Mouse (Mus musculus) heart, embryonic 13.5 days (tissue): ENCODE data around the gene Cbln4. TPM values are rescaled to one million over a fixed set of nuclear protein-coding genes. Genes with fewer than 3 reads are reported as not detected.

ENCODE experiments used
- ATAC-seq: fragments of 200-750 bp; cut with Nextera tagmentation; 2 replicates; pipeline ENCODE4 v1.8.0; 2017; ENCODE audit warnings: moderate TSS enrichment; ENCODE audit not compliant: insufficient number of reproducible peaks, low FRiP score, low TSS enrichment; ENCODE audit errors: extremely low read depth
- H3K27ac ChIP-seq: fragments of 300-500 bp; sonication (generic); replicated peaks from 2 replicates; pipeline ENCODE4 v1.5.1; 2015; ENCODE audit warnings: moderate library complexity, mild to moderate bottlenecking, inconsistent platforms
- H3K27me3 ChIP-seq: fragments of 300-500 bp; sonication (generic); replicated peaks from 2 replicates; pipeline ENCODE4 v1.6.1; 2015; ENCODE audit warnings: mild to moderate bottlenecking, inconsistent platforms
- H3K36me3 ChIP-seq: fragments of 300-500 bp; sonication (generic); 2 replicates; pipeline ENCODE4 v1.6.1; 2015; ENCODE audit warnings: mild to moderate bottlenecking, inconsistent platforms
- H3K4me1 ChIP-seq: fragments of 300-500 bp; sonication (generic); 2 replicates; pipeline ENCODE4 v1.6.1; 2015; ENCODE audit warnings: inconsistent platforms
- H3K4me2 ChIP-seq: fragments of 300-500 bp; sonication (generic); 2 replicates; pipeline ENCODE4 v1.6.1; 2015; ENCODE audit warnings: inconsistent platforms, mild to moderate bottlenecking, moderate library complexity
- H3K4me3 ChIP-seq: fragments of 300-500 bp; sonication (generic); 2 replicates; pipeline ENCODE4 v1.5.1; 2015; ENCODE audit warnings: moderate library complexity, mild to moderate bottlenecking, inconsistent platforms
- H3K9ac ChIP-seq: fragments of 300-500 bp; sonication (generic); 2 replicates; pipeline ENCODE4 v1.6.1; 2015; ENCODE audit warnings: inconsistent platforms, mild to moderate bottlenecking, moderate library complexity
- H3K9me3 ChIP-seq: fragments of 300-500 bp; sonication (generic); 2 replicates; pipeline ENCODE4 v1.6.1; 2016; ENCODE audit warnings: inconsistent platforms
- WGBS: fragments of 180-500 bp; shearing (Covaris S2); methylation state at CpG from one replicate; pipeline ENCODE4 v1.1.7; 2015; ENCODE audit warnings: mixed read lengths; 5-methylcytosine and 5-hydroxymethylcytosine counted together
- polyA plus RNA-seq: library from polyadenylated mRNA; unstranded; fragments of >200 nt; fragmentation: Nextera tagmentation; extraction: Ambion mirVana; gene quantifications from 2 replicates; pipeline ENCODE4 v1.2.1, GENCODE M21; 2015

Cbln4 gene
- 0.05 and 0.07 TPM in 2 replicates for polyA plus RNA-seq

DNA sequence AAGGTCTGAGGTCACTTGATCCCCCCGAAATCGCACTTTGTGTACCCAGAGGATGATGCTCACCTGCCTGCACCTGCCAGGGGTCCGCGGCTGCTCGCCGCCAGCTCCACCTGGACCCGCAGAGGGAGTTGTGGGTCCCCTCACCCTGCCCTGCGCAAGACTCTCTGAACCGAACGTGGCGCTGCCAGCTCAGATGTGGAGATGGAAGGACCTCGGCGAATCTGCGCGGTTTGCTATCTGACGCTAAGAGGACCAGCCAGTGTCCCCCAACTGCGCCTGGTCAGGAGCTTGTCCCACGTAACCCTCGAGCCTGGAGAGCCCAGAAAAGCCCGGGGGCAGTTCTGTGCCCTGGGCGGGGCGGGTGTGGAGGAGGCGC is at the start of gene Cbln4:
Gene Cbln4 (minus strand): TSS at position 232 of the 376 bp plus-strand sequence.
- WGBS: 1% methylated on average over 23 of the region's 23 CpGs
- Histone ChIP-seq H3K4me1 (peaks cover 21% of the 10 kb centered on the region), H3K9ac (no peak within 1 kb of the TSS), H3K4me3 (peak within 1 kb of the TSS; percentile 45), H3K4me2 (peak within 1 kb of the TSS; percentile 73), H3K36me3 (no peaks in the 10 kb centered on the region), H3K9me3 (no peaks in the 10 kb centered on the region), H3K27ac (no peak within 1 kb of the TSS), H3K27me3 (peaks cover 67% of the 10 kb centered on the region)
- no peak for ATAC-seq

DNA sequence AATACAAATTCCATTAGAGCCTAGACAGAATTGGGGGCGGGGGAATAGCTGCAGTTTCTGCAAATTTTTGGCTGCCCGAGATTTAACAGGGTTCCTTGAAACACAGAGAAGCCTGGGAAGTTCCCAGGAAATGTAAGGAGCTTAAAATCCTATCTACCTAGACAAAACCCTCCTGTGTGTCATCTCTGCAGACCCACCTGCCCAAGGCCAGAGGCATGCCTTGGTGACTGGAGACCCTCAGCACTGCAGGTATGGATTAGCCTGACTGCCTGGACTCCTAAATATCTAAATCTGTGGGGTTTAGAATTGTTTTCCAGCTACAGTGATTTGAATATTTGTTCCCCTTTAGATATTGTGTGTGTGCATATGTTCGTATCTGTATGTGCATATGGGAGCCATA is 35.3 kb upstream of the Cbln4 start:
- no peaks in the 10 kb centered on the region for H3K36me3 ChIP-seq
- no peak overlapping the region for H3K9ac ChIP-seq
- H3K9me3 ChIP-seq: no peaks in the 10 kb centered on the region
- no peak overlapping the region for H3K27ac ChIP-seq
- H3K4me1 ChIP-seq: no peaks in the 10 kb centered on the region
- no peak overlapping the region for H3K4me2 ChIP-seq
- H3K27me3 ChIP-seq: no peaks in the 10 kb centered on the region
- H3K4me3 ChIP-seq: no peak overlapping the region
- 70% methylated on average over 3 of the region's 3 CpGs for WGBS
- no peak for ATAC-seq

DNA sequence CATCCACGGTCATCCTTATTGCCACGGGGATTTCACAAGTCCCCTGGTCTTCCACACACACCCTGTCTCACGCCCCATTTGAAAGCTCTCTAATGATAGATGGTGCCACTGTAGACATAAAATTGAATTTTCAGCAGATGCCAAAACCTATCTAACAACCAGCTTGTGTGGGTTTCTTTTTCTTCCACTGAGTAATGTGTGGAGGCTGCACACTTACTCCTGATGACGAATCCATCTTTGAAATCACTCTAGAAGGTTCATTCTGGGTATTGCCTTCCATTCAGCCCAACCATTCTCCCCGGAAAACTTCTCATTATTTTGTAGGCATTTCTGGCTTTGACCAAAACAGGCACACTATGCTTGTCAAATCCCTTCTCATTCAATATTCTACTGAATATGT is 33.0 kb upstream of the Cbln4 start:
- H3K4me1 ChIP-seq: no peaks in the 10 kb centered on the region
- no peaks in the 10 kb centered on the region for H3K27me3 ChIP-seq
- no peaks in the 10 kb centered on the region for H3K9me3 ChIP-seq
- no peak overlapping the region for H3K27ac ChIP-seq
- WGBS: 74% methylated on average over 5 of the region's 5 CpGs
- no peak for ATAC-seq
- H3K36me3 ChIP-seq: no peaks in the 10 kb centered on the region
- H3K4me3 ChIP-seq: no peak overlapping the region
- no peak overlapping the region for H3K9ac ChIP-seq
- no peak overlapping the region for H3K4me2 ChIP-seq

DNA sequence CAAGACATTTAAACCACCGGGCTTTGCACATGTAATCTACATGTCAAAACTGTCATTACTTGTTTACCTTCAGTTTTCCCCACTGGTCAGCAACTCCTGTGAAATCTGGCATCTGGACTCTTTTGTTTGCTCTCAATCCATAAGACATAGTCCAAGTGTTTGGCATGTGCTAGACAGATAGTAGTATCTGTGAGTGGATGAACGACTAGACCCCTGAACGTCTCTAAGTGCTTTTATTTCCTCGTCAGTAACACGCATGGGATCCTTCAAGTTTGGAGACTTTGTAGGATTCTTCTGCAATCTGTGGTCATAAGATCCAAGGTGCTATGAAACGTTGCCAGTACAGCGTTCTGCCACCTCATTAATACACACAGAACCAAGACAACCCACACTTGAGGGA is 19.6 kb upstream of the Cbln4 start:
- 67% methylated on average over 7 of the region's 7 CpGs for WGBS
- H3K27me3 ChIP-seq: no peaks in the 10 kb centered on the region
- no peak overlapping the region for H3K4me2 ChIP-seq
- no peak overlapping the region for H3K4me3 ChIP-seq
- H3K4me1 ChIP-seq: no peaks in the 10 kb centered on the region
- H3K9ac ChIP-seq: no peak overlapping the region
- no peaks in the 10 kb centered on the region for H3K36me3 ChIP-seq
- no peak overlapping the region for H3K27ac ChIP-seq
- ATAC-seq: no peak
- H3K9me3 ChIP-seq: no peaks in the 10 kb centered on the region

DNA sequence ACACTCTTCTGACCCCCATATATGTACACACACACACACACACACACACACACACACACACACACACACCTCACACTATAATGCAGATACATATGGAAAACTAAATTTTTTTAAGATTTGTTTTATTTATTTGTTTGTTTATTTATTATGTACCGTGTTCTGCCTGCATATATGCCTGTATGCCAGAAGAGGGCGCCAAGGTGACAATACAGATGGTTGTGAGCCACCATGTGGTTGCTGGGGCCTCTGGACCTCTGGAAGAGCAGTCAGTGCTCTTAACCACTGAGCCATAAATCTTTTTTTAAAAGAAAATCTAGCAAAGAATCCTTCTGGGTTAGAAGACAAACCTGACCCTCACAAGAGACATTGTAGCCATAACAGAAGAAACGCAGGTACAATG is 16.5 kb upstream of the Cbln4 start:
- H3K27ac ChIP-seq: no peak overlapping the region
- H3K4me2 ChIP-seq: no peak overlapping the region
- no peaks in the 10 kb centered on the region for H3K9me3 ChIP-seq
- H3K4me1 ChIP-seq: no peaks in the 10 kb centered on the region
- H3K27me3 ChIP-seq: no peaks in the 10 kb centered on the region
- no peak for ATAC-seq
- H3K36me3 ChIP-seq: no peaks in the 10 kb centered on the region
- WGBS: 45% methylated on average over 3 of the region's 3 CpGs
- H3K4me3 ChIP-seq: no peak overlapping the region
- no peak overlapping the region for H3K9ac ChIP-seq

DNA sequence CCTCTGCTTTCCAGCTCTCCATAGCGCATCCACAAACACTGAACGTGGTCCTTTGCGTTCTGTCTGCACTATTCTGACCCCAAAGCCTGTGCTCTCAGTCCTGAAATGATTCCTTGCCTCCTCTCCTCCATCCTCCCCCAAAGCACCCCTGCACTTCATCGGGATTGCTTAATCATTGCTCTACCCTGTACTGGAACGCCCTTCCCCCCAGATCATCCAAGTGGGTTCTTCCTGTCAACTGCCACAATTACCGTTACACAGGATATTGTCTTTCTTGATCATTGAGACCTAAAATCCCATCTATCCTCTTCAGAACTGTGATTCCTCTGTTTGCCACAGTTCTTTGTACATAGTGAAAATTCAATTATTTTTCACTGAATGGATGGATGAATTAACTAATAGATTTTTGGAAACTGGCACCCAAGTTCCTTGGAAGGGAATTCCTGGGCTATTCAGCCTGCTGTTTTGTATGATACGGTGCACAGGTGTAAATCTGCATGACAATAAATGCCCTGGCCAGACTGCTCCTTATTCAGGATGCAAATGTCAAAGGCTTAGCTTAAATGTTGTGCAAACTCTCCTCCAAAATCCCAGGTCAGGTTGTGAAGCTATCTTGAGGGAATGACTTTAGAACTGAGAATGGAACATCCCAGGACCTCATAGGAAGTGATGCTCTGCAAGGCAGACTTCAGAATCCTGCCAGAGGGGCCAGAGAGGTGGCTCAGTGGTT is 15.8 kb upstream of the Cbln4 start:
- Histone ChIP-seq H3K27me3 (no peaks in the 10 kb centered on the region), H3K4me1 (no peaks in the 10 kb centered on the region)
- WGBS: 71% methylated on average over 7 of the region's 7 CpGs

DNA sequence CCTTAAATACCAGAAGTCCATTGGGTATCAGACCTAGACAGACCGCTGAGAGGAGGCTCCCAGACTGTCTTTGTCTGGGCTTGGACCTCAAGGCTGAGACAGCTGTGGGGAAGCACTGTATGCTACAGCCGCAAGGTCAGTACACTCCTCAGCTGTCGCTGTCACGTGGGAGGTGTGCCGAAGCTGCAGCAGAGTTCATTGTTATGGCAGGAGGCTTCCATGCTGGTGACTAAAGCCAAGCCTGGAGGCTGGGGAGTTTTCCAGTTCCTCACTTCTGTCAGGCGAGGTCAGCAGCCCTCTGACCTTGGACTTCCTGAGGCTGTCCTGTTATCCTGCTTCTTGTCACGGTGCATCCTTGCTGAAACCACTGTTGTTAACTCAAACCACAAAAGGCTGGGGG is 2.7 kb upstream of the Cbln4 start:
- H3K4me2 ChIP-seq: no peak overlapping the region
- peaks cover 53% of the 10 kb centered on the region for H3K27me3 ChIP-seq
- 27% methylated on average over 7 of the region's 7 CpGs for WGBS
- no peak for ATAC-seq
- peaks cover 21% of the 10 kb centered on the region for H3K4me1 ChIP-seq
- H3K9ac ChIP-seq: no peak overlapping the region
- H3K4me3 ChIP-seq: no peak overlapping the region
- no peaks in the 10 kb centered on the region for H3K36me3 ChIP-seq
- no peaks in the 10 kb centered on the region for H3K9me3 ChIP-seq
- no peak overlapping the region for H3K27ac ChIP-seq

More for the DNA sequence above, 15.8 kb upstream of the Cbln4 start:
- no peaks in the 10 kb centered on the region for H3K36me3 ChIP-seq
- no peak overlapping the region for H3K4me3 ChIP-seq
- H3K4me2 ChIP-seq: no peak overlapping the region
- no peak overlapping the region for H3K9ac ChIP-seq
- H3K27ac ChIP-seq: no peak overlapping the region
- ATAC-seq: no peak
- H3K9me3 ChIP-seq: no peaks in the 10 kb centered on the region

DNA sequence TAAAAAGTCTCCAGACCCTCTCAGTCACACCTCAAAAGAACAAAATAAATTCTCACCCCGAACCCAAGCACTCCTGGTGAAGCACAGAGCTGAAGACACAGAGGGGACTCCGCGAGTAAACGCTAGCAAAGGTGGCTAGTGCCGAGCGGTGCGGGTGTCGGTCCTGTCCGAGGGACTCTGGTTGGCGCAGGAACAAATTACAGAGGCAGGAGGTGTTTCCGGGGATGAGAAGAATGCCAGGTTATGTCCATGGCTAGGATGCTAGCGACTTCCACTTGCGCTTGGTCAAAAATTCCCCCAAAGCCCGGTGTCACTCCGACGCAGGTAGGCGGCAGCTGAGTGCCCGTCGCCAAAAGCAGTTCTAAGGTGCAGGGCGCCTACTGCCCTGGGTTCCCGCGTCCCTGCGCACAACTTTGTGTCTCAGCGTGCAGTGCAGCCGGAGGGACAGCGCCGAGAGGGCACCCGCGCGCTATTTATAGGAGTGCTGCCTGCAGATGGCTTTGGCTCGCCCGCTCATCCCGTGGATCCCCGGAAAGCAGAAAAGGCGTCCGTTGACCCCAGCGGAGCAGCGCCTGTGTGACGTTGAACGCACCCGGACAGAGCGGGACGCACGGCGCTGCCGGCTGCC is 545 bp downstream of the Cbln4 start:
- Histone ChIP-seq H3K27ac (no peak overlapping the region), H3K4me3 (peak overlapping the region; percentile 45), H3K4me2 (peak overlapping the region; percentile 73), H3K36me3 (no peaks in the 10 kb centered on the region), H3K9me3 (no peaks in the 10 kb centered on the region), H3K9ac (no peak overlapping the region), H3K27me3 (peaks cover 71% of the 10 kb centered on the region), H3K4me1 (peaks cover 21% of the 10 kb centered on the region)
- ATAC-seq: no peak
- under 1% methylated on average over 46 of the region's 46 CpGs for WGBS

DNA sequence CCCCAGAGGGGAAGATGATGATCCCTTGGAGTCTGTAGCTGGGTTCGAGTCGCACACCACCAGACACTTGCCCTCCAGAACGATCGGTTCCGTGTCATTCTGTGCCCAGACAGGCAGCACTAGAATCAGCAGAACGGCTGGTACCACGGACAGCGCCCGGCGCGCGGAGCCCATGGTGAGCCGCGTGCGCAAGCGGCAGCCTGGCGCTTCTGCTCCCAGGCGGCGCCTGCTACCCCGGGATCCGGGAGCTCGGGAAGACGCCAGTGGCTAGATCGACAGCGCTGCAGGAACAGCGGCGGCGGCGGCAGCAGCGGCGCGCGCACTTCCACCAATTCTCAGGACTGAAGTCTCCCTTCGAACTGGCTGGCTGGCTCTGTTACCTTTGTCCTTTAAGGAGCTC is 1.1 kb downstream of the Cbln4 start:
- ATAC-seq: peak; percentile 54; the same call in 1 of the 2 replicates

DNA sequence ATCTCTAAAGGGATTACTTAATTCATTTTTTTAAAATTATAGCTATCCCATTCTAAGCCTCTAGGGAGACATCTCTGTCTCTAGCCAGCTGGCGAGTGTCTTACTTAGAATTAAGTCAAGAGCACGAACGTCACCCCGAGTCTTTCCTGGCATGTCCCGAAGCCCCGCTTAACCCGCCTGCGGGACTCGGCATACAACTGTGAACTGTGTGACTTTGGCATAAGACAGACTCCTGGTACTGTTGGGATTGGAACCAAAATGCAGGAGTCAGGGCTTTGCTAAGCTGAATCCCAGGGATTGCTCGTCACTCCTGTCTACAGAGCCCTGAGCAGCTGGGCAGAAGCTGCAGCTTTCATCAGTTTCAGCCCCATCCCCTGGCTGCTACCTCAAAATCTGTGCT is 2.4 kb downstream of the Cbln4 start:
- H3K4me3 ChIP-seq: no peak overlapping the region
- no peak for ATAC-seq
- no peak overlapping the region for H3K27ac ChIP-seq
- no peaks in the 10 kb centered on the region for H3K9me3 ChIP-seq
- H3K27me3 ChIP-seq: peaks cover 72% of the 10 kb centered on the region
- peaks cover 13% of the 10 kb centered on the region for H3K4me1 ChIP-seq
- 59% methylated on average over 10 of the region's 10 CpGs for WGBS
- H3K9ac ChIP-seq: no peak overlapping the region
- no peak overlapping the region for H3K4me2 ChIP-seq
- H3K36me3 ChIP-seq: no peaks in the 10 kb centered on the region

More for the DNA sequence above, 1.1 kb downstream of the Cbln4 start:
- Histone ChIP-seq H3K9me3 (no peaks in the 10 kb centered on the region), H3K27ac (no peak overlapping the region), H3K27me3 (peaks cover 72% of the 10 kb centered on the region), H3K4me2 (peak overlapping the region; percentile 73), H3K9ac (no peak overlapping the region), H3K4me3 (peak overlapping the region; percentile 45), H3K4me1 (peaks cover 21% of the 10 kb centered on the region), H3K36me3 (no peaks in the 10 kb centered on the region)
- WGBS: under 1% methylated on average over 34 of the region's 34 CpGs

DNA sequence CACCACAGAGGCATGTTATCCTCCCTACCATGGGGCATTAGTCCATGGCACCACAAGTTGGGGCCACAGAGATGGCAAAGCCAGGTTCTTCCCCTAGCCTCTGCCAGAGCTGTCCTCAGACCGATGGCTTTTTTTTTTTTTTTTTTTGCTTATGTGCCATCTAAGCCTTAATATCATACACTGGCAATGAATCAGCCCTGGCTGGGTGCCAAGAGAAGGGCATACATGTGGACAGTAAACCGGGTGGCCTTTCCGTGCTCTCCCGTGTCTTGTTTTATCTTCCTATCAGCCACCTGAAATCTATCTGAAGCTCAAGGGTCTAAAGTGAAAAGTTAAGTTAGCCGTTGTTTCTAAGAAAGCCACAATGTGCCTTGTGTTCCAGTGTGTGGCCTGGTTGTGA is 3.7 kb downstream of the Cbln4 start:
- Histone ChIP-seq H3K36me3 (no peaks in the 10 kb centered on the region), H3K27me3 (peaks cover 64% of the 10 kb centered on the region), H3K9ac (no peak overlapping the region), H3K27ac (no peak overlapping the region), H3K4me1 (peaks cover 12% of the 10 kb centered on the region), H3K4me2 (no peak overlapping the region), H3K4me3 (no peak overlapping the region), H3K9me3 (no peaks in the 10 kb centered on the region)
- WGBS: 74% methylated on average over 5 of the region's 5 CpGs
- ATAC-seq: no peak

DNA sequence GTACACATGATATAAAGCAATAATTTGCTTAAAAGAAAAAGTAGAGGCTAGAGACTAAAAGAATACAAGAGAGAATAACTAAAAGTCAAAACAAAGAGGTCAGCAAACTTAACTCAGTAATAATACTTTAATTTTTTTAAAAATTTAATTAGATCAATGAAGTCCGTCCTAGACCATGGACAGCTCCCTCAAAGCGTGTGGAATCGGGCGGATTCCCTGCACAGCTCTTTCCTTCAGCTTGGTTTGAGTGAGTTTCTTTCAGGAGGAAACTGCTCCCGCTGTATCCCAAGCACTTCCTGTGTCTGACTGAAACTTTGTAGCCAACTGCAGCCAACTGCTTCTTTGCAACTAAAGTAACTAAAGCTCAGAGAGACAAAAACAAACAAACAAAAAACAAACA is 9.0 kb downstream of the Cbln4 start:
- 18% methylated on average over 5 of the region's 5 CpGs for WGBS
- H3K4me1 ChIP-seq: no peaks in the 10 kb centered on the region
- no peak overlapping the region for H3K27ac ChIP-seq
- no peak overlapping the region for H3K9ac ChIP-seq
- H3K9me3 ChIP-seq: no peaks in the 10 kb centered on the region
- H3K4me2 ChIP-seq: no peak overlapping the region
- no peak for ATAC-seq
- peaks cover 26% of the 10 kb centered on the region for H3K27me3 ChIP-seq
- H3K36me3 ChIP-seq: no peaks in the 10 kb centered on the region
- H3K4me3 ChIP-seq: no peak overlapping the region
